Mouse (Mus musculus) liver, embryonic 14.5 days (tissue): ENCODE data around the gene Fbxo36. TPM values are rescaled to one million over a fixed set of nuclear protein-coding genes. Genes with fewer than 3 reads are reported as not detected.

Experiments
- ATAC-seq: fragments of 200-750 bp; cut with Nextera tagmentation; 2 replicates; pipeline ENCODE4 v1.8.0; 2017; ENCODE audit warnings: moderate number of reproducible peaks, mild to moderate bottlenecking, moderate library complexity; ENCODE audit not compliant: insufficient read depth
- DNase-seq, 3 experiments: peaks; one replicate each; pipeline ENCODE4 v3.0.0-alpha.2; 2012 to 2013; ENCODE audit warnings: low read depth in 3 of 3, low spot score in 3 of 3
- H3K27ac ChIP-seq: fragments of 300-500 bp; sonication (generic); 2 replicates; pipeline ENCODE4 v1.5.1; 2014; ENCODE audit warnings: moderate library complexity, mild to moderate bottlenecking, control low read depth, inconsistent platforms
- H3K27me3 ChIP-seq: fragments of 300-500 bp; sonication (generic); 2 replicates; pipeline ENCODE4 v1.6.1; 2014; ENCODE audit warnings: mild to moderate bottlenecking, low read length, moderate library complexity; ENCODE audit not compliant: control insufficient read depth, insufficient read depth
- H3K36me3 ChIP-seq: fragments of 300-500 bp; sonication (generic); replicated peaks from 2 replicates; pipeline ENCODE4 v1.6.1; 2014; ENCODE audit warnings: low read depth; ENCODE audit not compliant: control insufficient read depth, insufficient read depth
- H3K4me1 ChIP-seq, 2 experiments: fragments of 200-500 bp in 1 of 2; fragments of 300-500 bp in 1 of 2; sonication (generic) in 1 of 2; replicated peaks; 2 replicates each; pipeline ENCODE4 v1.6.1; 2012 to 2014; ENCODE audit warnings: antibody characterized with exemption in 1 of 2, inconsistent platforms in 1 of 2, low read length in 1 of 2; ENCODE audit not compliant: control insufficient read depth in 2 of 2, insufficient read depth in 2 of 2
- H3K4me2 ChIP-seq: fragments of 300-500 bp; sonication (generic); 2 replicates; pipeline ENCODE4 v1.6.1; 2014; ENCODE audit warnings: low read depth, mild to moderate bottlenecking, control low read depth, moderate library complexity
- H3K4me3 ChIP-seq, 2 experiments: fragments of 200-500 bp in 1 of 2; fragments of 300-500 bp in 1 of 2; sonication (generic) in 1 of 2; 2 replicates each; pipeline ENCODE4 v1.5.1; 2012 to 2014; ENCODE audit warnings: low read depth in 2 of 2, low read length in 2 of 2, mild to moderate bottlenecking in 2 of 2, control low read depth in 1 of 2, inconsistent platforms in 1 of 2, moderate library complexity in 1 of 2; ENCODE audit not compliant: insufficient read depth in 1 of 2
- H3K9ac ChIP-seq: fragments of 300-500 bp; sonication (generic); replicated peaks from 2 replicates; pipeline ENCODE4 v1.6.1; 2014; ENCODE audit warnings: mild to moderate bottlenecking, control low read depth, moderate library complexity
- H3K9me3 ChIP-seq: fragments of 300-500 bp; sonication (generic); 2 replicates; pipeline ENCODE4 v1.6.1; 2016; ENCODE audit warnings: low read length, mixed read lengths; ENCODE audit not compliant: control insufficient read depth
- CTCF ChIP-seq: IDR thresholded peaks from 2 replicates; pipeline ENCODE4 v1.5.1; 2016; ENCODE audit warnings: antibody characterized with exemption, low read depth, control low read depth
- EP300 ChIP-seq: IDR thresholded peaks from 2 replicates; pipeline ENCODE4 v1.6.1; 2016; ENCODE audit warnings: antibody characterized with exemption, low read depth
- WGBS: fragments of 180-500 bp; shearing (Covaris S2); extraction: QIAGEN DNeasy Blood & Tissue Kit; methylation state at CpG from one replicate; pipeline ENCODE4 v1.1.7; 2014; ENCODE audit not compliant: insufficient replicate concordance; 5-methylcytosine and 5-hydroxymethylcytosine counted together
- polyA plus RNA-seq, 2 experiments: library from polyadenylated mRNA; depleted of rRNA in 1 of 2; stranded (reverse) in 1 of 2; unstranded in 1 of 2; fragments of >200 nt; fragmentation: Nextera tagmentation in 1 of 2; extraction: Ambion mirVana in 1 of 2; gene quantifications; 2 replicates each; pipeline versions ENCODE4 v1.2.1 to v1.2.3; 2012 to 2014

Fbxo36 gene
- polyA plus RNA-seq, 2 experiments = 4.0 to 9.0 TPM

DNA sequence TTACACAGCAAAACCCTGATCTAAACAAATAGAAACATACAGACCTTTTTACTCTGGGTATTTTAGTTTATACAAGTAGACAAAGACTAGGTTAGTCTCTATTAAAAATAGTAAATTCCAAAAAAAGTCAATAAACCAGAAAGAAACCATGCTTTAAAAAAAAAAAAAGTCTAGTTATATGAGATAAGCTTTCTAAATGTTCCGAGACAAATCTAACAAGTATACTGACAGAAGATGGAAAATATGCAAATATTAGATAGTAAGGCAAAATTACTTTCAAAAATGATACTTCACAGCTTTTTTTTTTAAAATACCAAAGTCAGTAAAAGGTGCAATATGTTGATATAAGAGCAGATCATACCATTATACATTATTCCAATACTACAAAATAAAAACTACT is 22.0 kb upstream of the Fbxo36 start:
- Histone ChIP-seq H3K4me2 (no peak overlapping the region), H3K9me3 (no peaks in the 10 kb centered on the region), H3K27ac (no peak overlapping the region), H3K27me3 (no peaks in the 10 kb centered on the region), H3K4me3 (no peak overlapping the region), H3K4me1 (no peaks in the 10 kb centered on the region), H3K36me3 (peaks cover 2% of the 10 kb centered on the region; the same call in 1 of the 2 replicates), H3K9ac (no peak overlapping the region)
- DNase-seq = no peak
- WGBS = 81% methylated on average over 1 of the region's 1 CpGs
- TF ChIP-seq EP300 (no peak), CTCF (no peak)
- no peak for ATAC-seq

GRCm38 (mm10) chr1:84825091-84825490 is 14.6 kb upstream of the Fbxo36 start:
- Histone ChIP-seq H3K4me2 (no peak overlapping the region), H3K27ac (no peak overlapping the region), H3K9me3 (no peaks in the 10 kb centered on the region), H3K27me3 (no peaks in the 10 kb centered on the region), H3K36me3 (peaks cover 4% of the 10 kb centered on the region), H3K9ac (no peak overlapping the region), H3K4me1 (peaks cover 3 to 5% of the 10 kb centered on the region in 2 experiments; a peak in 2 of 4 replicates), H3K4me3 (no peak overlapping the region)
- DNase-seq (no peak), ATAC-seq (no peak)
- 56% methylated on average over 2 of the region's 2 CpGs for WGBS
- TF ChIP-seq EP300 = no peak

- ATAC-seq (no peak), DNase-seq (no peak)
- peaks cover 6% of the 10 kb centered on the region for H3K36me3 ChIP-seq
- TF ChIP-seq EP300 = no peak
- no peak for TF ChIP-seq CTCF
- no peaks in the 10 kb centered on the region for H3K27me3 ChIP-seq
- no peak overlapping the region for H3K27ac ChIP-seq
- peak overlapping the region; percentile 82 for H3K4me2 ChIP-seq
- no peaks in the 10 kb centered on the region for H3K9me3 ChIP-seq
- WGBS = 4% methylated on average over 20 of the region's 20 CpGs
- peak overlapping the region; percentile 74 to 78 for H3K4me3 ChIP-seq
- peak overlapping the region; percentile 89 for H3K9ac ChIP-seq
- H3K4me1 ChIP-seq = peaks cover 2 to 3% of the 10 kb centered on the region in 2 experiments; a peak in 1 of 4 replicates
These were observed 2.0 kb upstream of the Fbxo36 start for GRCm38 (mm10) chr1:84837523-84838145.

GRCm38 (mm10) chr1:84838156-84838555 is 1.5 kb upstream of the Fbxo36 start:
- Histone ChIP-seq H3K4me3 (peak overlapping the region; percentile 74 to 78), H3K9me3 (no peaks in the 10 kb centered on the region), H3K9ac (peak overlapping the region; percentile 89), H3K27ac (peak overlapping the region; percentile 81), H3K27me3 (no peaks in the 10 kb centered on the region), H3K4me2 (peak overlapping the region; percentile 82), H3K4me1 (peaks cover 2 to 3% of the 10 kb centered on the region in 2 experiments; a peak in 1 of 4 replicates), H3K36me3 (peaks cover 3% of the 10 kb centered on the region; the same call in 1 of the 2 replicates)
- DNase-seq (no peak), ATAC-seq (no peak)
- no peak for TF ChIP-seq CTCF
- under 1% methylated on average over 22 of the region's 22 CpGs for WGBS

DNA sequence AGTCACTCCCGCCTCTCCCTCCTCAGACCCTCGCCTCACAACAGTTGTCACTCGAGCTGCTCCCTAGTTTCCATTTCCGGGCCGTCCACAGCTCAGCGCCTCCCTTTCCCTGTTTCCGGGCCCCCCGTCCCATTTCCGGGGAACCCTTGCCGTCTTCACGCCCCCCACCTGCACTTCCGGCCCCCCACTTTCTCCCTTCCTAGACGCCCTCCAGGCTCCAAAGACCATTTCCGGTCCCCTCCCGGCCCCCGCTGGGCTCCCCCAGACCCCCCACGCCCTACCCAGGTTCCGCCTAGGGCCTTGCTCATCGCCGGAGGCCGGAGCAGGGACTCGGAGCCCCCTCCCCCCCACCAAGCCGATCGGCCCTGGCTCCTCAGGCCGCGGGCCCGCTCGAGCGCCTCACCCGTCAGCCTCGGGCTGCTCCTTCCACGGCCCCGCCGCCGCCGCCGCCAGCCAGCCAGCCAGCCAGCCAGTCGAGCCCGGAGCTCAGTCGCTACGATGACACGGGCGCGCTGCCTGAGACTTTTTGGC is 955 bp upstream of the Fbxo36 start:
- peaks cover 3% of the 10 kb centered on the region; the same call in 1 of the 2 replicates for H3K36me3 ChIP-seq
- no peak for TF ChIP-seq EP300
- no peak for TF ChIP-seq CTCF
- peak overlapping the region; percentile 81 for H3K27ac ChIP-seq
- DNase-seq (peak in 1 of 3 experiments; percentile 32), ATAC-seq (peak; percentile 54)
- H3K9ac ChIP-seq = peak overlapping the region; percentile 89
- under 1% methylated on average over 43 of the region's 44 CpGs for WGBS
- H3K4me1 ChIP-seq = peaks cover 2 to 3% of the 10 kb centered on the region in 2 experiments; a peak in 1 of 4 replicates
- peak overlapping the region; percentile 74 to 78 for H3K4me3 ChIP-seq
- no peaks in the 10 kb centered on the region for H3K27me3 ChIP-seq
- no peaks in the 10 kb centered on the region for H3K9me3 ChIP-seq
- H3K4me2 ChIP-seq = peak overlapping the region; percentile 82
